Mouse (Mus musculus) heart, adult 2 months (tissue): ENCODE measurements around the gene Fkbp6.

Experiments
- CTCF ChIP-seq: fragments of 200-600 bp; IDR thresholded peaks from 2 replicates; pipeline ENCODE4 v1.8.1; 2022; ENCODE audit warnings: antibody characterized with exemption, mild to moderate bottlenecking, moderate library complexity
- EP300 ChIP-seq: fragments of 200-500 bp; IDR thresholded peaks from 2 replicates; pipeline ENCODE4 v1.6.1; 2011; ENCODE audit warnings: low read depth, low read length, control low read depth; ENCODE audit not compliant: insufficient read depth
- POLR2A ChIP-seq: fragments of 200-500 bp; IDR thresholded peaks from 2 replicates; pipeline ENCODE4 v1.6.1; 2011; ENCODE audit warnings: mild to moderate bottlenecking, low read depth, low read length, control low read depth; ENCODE audit not compliant: insufficient read depth

DNA sequence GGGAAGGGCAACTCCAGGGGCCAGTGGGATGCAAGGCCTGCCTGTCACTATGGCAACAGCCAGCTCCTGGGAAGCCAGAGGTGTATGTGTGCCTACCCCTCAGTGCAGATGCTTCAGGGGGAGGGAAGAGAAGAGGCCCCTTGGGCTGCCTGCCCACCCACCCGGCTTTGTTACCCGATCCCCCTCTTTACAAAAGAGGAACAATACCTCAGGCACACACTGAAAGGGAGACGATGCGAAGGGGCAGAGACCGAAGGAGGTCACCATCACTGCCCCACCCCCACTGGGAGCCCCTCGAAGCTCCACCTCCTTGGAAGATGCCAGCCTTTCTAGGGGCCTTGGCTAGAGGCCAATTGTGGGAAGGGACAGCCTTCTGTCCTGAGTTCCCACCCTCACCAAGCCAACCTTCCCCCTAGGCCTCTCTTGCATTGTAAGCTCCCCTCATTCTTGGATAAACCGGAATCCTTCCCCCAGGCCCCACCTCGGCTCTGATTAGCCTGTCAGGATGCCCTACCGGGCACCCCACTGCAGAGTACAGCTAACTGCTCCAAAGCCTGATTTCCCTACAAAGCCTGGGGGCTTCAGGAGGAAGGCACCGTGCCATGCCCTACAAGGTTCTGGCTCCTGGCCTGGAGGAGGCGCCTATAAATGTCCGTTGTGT, 96.0 kb downstream of the Fkbp6 start:
- TF ChIP-seq CTCF (no peak), POLR2A (no peak), EP300 (no peak)
